Mouse (Mus musculus): ENCODE measurements around the gene Creb3l2. TPM values are rescaled to one million over a fixed set of nuclear protein-coding genes. Genes with fewer than 3 reads are reported as not detected.
A peak's percentile ranks its signal among the peaks of the same experiment; 100 is the strongest.

Creb3l2 gene
- total RNA-seq, 2 experiments from 2014 or later = 5.1 to 5.6 TPM

GRCm38 (mm10) chr6:37447704-37448466 is 5.9 kb upstream of the Creb3l2 start:
- intact Hi-C loops (cut with DNase I) = loop anchor here (1.0 to 5.0 kb wide), 3 partner anchors 94 to 391 kb away; no protein-coding TSS in a partner anchor
- DNase-seq (ENCODE audit: extremely low spot score in 1 of 2, low spot score in 2 of 2) = peak; percentile 53 to 59

GRCm38 (mm10) chr6:37442781-37443180 is 835 bp upstream of the Creb3l2 start:
- intact Hi-C loops (cut with DNase I) = loop anchor here (5.0 kb wide), 1 partner anchor 70 kb away; no protein-coding TSS in a partner anchor

DNA sequence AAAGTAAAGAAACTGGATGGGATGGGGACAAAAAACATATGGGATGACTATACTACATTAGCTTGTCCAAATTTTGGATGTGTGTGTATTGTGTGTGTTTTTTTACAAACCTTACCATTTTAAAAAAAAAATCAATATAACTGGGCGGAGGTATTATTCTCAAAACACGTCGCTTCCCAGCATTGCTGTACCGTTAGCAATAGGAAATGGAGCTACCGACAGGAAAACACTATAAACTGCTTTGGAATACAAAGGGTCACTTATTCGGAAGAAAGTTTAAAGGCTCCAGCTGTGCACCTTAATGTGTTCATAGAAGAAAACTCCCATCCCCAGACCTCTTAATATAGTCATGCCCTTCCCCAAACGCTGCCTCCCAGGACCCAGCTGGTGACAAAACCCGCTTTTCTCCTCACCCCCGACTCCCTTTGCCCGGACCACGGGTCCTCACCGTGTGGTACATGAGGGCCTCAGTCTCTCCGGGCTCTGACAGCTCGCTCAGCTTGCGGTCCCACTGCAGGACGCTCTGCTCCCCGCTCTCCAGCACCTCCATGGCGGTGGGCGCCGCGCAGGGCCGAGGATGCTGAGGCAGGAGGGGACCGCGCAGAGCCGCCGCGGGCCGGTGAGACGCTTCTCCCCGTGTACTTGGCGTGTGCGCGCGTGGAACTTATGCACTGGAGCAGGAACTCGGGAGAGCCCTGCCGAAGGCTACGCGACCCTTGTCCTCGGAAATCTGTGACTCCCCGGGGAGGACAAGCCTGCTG is 515 bp downstream of the Creb3l2 start:
- intact Hi-C loops (cut with DNase I) = loop anchor here (5.0 kb wide), 1 partner anchor 69 kb away; no protein-coding TSS in a partner anchor
- no peak for DNase-seq (ENCODE audit: extremely low spot score in 1 of 2, low spot score in 2 of 2)

More at GRCm38 (mm10) chr6:37442781-37443180, 835 bp upstream of the Creb3l2 start:
- no peak for DNase-seq (ENCODE audit: extremely low spot score in 1 of 2, low spot score in 2 of 2)

DNA sequence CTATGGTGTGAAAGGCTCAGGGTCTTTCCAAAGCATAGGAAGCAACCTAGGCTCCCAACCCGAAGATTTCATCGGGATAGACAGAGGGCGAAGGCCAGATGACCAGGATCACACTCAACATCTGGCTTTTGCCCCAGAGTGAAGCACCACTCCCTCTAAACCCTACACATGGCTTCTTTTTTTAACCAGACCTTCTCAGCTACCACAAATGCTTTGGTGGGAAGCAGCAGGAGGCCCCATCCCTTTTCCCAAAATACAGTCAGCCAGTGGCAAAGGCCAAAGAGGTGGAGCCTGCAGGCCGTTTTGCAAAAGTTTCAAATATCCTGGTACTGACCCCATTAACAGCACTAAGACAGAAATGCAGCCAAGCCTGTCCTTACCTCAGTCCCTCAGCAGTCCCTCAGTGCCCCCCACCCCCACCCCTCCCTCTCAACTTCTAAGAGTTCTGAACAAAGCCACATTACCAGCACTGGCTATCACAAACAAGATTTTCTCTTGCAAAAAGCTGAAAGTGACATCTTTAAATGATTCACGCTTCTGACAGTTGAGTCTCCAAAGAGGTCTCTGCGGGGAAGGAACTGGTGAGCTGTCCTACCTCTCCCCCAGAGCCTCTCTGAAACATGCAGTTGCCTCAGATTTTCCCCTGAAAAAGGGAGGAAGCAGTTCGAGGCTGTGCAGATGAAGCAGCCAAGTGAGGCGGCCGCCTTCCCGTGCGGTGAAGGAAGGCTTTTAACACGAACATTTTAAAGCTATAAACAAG is 1.3 kb downstream of the Creb3l2 start:
- intact Hi-C loops (cut with DNase I) = loop anchor here (5.0 kb wide), 1 partner anchor 68 kb away; no protein-coding TSS in a partner anchor
- DNase-seq (ENCODE audit: extremely low spot score in 1 of 2, low spot score in 2 of 2) = peak in 1 of 2 experiments; percentile 50

- intact Hi-C loops (cut with DNase I) = loop anchor here (5.0 kb wide), 1 partner anchor 68 kb away; no protein-coding TSS in a partner anchor
- DNase-seq (ENCODE audit: extremely low spot score in 1 of 2, low spot score in 2 of 2) = no peak
Observed at GRCm38 (mm10) chr6:37439676-37440490, 2.1 kb downstream of the Creb3l2 start.

- intact Hi-C loops (cut with DNase I) = no loop called here
- DNase-seq (ENCODE audit: extremely low spot score in 1 of 2, low spot score in 2 of 2) = no peak
Observed at GRCm38 (mm10) chr6:37438510-37438909, 3.4 kb downstream of the Creb3l2 start.

- DNase-seq (ENCODE audit: extremely low spot score in 1 of 2, low spot score in 2 of 2) = no peak
- intact Hi-C loops (cut with DNase I) = no loop called here
Observed at GRCm38 (mm10) chr6:37437086-37437485, 4.9 kb downstream of the Creb3l2 start.

DNA sequence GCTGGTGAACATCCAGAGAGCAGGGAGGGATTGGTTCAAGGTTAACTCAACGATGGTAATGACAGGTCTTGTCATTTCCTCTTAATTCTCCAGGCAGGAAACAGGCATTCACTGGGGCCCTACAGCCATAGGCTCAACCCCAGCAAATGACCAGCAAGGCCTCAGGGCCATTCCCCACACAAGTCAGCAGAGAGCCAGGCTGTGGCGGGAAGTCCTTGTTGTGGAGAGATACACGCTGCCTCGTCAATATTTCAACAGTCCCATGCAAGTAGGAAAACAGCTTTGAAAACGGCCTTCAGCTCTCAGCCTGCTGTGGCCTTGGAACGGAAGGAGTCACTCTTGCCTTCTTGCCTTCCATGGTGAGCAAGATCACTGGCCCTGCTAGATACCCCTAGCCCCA is 6.6 kb downstream of the Creb3l2 start:
- intact Hi-C loops (cut with DNase I) = no loop called here
- DNase-seq (ENCODE audit: extremely low spot score in 1 of 2, low spot score in 2 of 2) = no peak

- intact Hi-C loops (cut with DNase I) = no loop called here
- no peak for DNase-seq (ENCODE audit: extremely low spot score in 1 of 2, low spot score in 2 of 2)
Observed at GRCm38 (mm10) chr6:37429849-37430470, 12.0 kb downstream of the Creb3l2 start.

DNA sequence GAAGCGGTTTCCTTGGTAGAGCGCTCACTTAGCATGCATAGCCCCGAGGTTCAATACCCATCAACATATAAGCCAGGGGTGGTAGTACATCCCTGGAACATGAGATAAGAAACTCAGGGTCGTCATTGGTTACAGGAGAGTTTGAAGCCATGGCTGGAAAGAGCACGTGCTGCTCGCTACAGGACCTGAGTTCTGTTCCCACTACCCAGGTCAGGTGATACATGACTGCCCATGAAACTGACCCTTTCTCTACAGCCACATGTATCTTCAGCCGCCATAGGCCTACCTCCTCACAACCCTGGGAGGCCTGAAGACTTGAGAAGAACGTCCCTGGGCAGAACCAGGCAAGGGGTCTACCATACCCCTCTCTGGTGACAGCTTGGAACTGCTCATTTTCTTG is 13.0 kb downstream of the Creb3l2 start:
- intact Hi-C loops (cut with DNase I) = no loop called here
- DNase-seq (ENCODE audit: extremely low spot score in 1 of 2, low spot score in 2 of 2) = no peak

- intact Hi-C loops (cut with DNase I) = no loop called here
Observed at GRCm38 (mm10) chr6:37428044-37428443, 13.9 kb downstream of the Creb3l2 start.

GRCm38 (mm10) chr6:37426615-37427014 is 15.3 kb downstream of the Creb3l2 start:
- DNase-seq (ENCODE audit: extremely low spot score in 1 of 2, low spot score in 2 of 2) = no peak
- intact Hi-C loops (cut with DNase I) = no loop called here

More at GRCm38 (mm10) chr6:37428044-37428443, 13.9 kb downstream of the Creb3l2 start:
- DNase-seq (ENCODE audit: extremely low spot score in 1 of 2, low spot score in 2 of 2) = no peak

DNA sequence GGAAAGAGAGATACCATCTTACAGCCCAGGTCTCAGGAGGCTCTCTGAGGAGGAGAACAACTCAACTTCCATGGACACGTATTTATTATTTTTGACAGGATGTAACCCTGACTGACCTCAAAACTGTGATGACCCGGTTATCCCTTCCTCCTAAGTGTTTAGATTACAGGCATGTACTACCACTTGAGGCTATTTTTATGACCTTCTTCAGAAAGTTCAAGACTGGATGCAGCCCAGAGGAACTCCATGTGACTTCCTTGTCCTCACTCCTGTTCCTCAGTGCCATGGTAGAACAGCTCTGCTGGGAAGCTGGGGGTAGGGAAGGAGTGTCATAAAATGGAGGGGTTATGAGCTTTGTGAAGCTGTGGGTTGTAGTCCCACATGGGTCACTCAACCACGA is 16.1 kb downstream of the Creb3l2 start:
- intact Hi-C loops (cut with DNase I) = no loop called here
- no peak for DNase-seq (ENCODE audit: extremely low spot score in 1 of 2, low spot score in 2 of 2)

GRCm38 (mm10) chr6:37425075-37425474 is 16.9 kb downstream of the Creb3l2 start:
- intact Hi-C loops (cut with DNase I) = no loop called here

DNA sequence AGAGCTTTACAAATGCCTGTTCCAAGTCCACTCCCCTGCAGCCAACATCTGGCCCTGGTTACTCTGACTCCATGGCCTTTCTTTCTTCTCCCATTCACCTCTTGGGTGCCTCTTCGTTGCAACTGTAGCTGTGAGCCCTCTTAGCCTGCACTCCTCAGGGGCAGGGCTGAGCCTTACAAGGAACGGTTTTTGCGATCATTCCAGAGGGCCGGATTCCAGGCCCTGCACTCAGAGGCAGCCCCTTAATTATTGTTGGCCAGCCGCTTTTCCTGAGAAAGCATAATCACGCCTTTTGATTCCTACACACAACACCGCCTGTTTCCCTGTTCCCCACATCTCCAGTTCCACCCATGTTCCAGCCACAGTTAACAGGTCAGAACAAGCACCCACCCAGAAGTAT is 17.6 kb downstream of the Creb3l2 start:
- peak in 1 of 2 experiments; percentile 52 for DNase-seq (ENCODE audit: extremely low spot score in 1 of 2, low spot score in 2 of 2)
- intact Hi-C loops (cut with DNase I) = no loop called here

More at GRCm38 (mm10) chr6:37425075-37425474, 16.9 kb downstream of the Creb3l2 start:
- no peak for DNase-seq (ENCODE audit: extremely low spot score in 1 of 2, low spot score in 2 of 2)

GRCm38 (mm10) chr6:37423386-37423785 is 18.6 kb downstream of the Creb3l2 start:
- intact Hi-C loops (cut with DNase I) = no loop called here
- no peak for DNase-seq (ENCODE audit: extremely low spot score in 1 of 2, low spot score in 2 of 2)

DNA sequence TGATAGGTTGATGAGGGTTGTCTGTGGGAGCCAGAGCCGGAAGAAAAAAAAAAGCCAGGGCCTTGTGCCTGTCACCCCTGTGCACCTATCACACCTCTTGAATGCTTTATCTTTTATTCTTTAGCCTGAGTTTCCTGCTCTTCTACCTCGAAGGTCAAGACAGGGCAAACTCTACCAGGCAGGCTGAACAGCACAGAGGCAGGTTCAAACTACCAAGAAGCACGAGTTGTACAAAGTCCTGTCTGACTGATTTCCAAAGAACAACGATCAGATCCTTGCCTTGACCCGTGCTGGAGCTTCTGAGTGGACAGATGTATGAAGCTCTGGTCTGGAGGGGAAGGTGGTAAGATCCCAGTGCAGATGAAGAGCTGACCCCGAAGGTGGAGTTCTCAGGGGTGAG is 20.8 kb downstream of the Creb3l2 start:
- no peak for DNase-seq (ENCODE audit: extremely low spot score in 1 of 2, low spot score in 2 of 2)
- intact Hi-C loops (cut with DNase I) = no loop called here

- intact Hi-C loops (cut with DNase I) = no loop called here
- peak; percentile 58 to 79 for DNase-seq (ENCODE audit: extremely low spot score in 1 of 2, low spot score in 2 of 2)
Observed at GRCm38 (mm10) chr6:37419445-37419941, 22.5 kb downstream of the Creb3l2 start.
